Mouse (Mus musculus): Measurements from ENCODE around the gene Oard1.

DNA sequence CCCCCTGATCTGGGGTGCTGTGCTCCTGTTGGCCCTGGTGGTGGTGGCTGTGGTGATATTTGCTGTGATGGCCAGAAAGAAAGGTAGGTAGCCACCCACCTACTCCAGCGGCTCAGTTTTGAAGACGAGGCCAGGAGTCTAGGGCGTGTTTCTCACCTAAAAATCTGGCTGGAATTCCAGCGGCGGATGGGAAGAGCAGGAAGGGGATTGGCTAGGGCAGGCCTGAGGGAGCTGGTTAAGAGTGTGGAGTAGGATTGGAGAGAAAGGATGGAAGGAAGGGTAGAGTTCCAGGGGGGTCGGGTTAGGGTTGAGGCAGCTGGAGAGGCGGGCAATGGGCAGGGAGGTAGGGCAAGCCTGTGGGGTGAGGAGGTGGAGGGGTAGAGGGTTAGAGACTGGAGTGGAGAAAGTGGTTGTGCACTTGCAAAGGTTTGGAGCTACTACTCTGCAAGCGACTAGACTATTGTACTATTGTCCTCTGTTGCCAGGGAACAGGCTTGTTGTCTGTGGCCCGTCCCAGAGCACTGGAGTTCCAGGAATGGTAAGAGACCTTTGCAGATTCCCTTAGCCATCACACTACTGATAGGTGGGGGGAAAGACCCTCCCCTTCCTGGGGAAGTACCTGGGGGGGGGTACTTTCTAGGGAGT lies 44.2 kb upstream of the Oard1 start:
- TF ChIP-seq CTCF (IDR thresholded peaks at IDR 0.05; ENCODE audit: control insufficient read depth, insufficient read depth, low read length) (no peak), POLR2A (IDR thresholded peaks at IDR 0.05; ENCODE audit: borderline replicate concordance, control insufficient read depth, low read depth, low read length) (no peak)

All from bone marrow, adult 2 months (tissue).